Mouse (Mus musculus) spleen, adult 2 months (tissue): ENCODE data around the gene Slc39a11.
A peak's percentile ranks its signal among the peaks of the same experiment; 100 is the strongest.

ENCODE experiments used
- CTCF ChIP-seq: fragments of 200-500 bp; IDR thresholded peaks from 2 replicates; pipeline ENCODE4 v1.5.1; 2011; ENCODE audit warnings: mild to moderate bottlenecking, inconsistent platforms; ENCODE audit not compliant: insufficient read depth, insufficient read length, insufficient replicate concordance; ENCODE audit errors: extremely low read depth
- POLR2A ChIP-seq: fragments of 200-500 bp; IDR thresholded peaks from 2 replicates; pipeline ENCODE4 v1.6.1; 2011; ENCODE audit warnings: low read depth, low read length, inconsistent platforms

GRCm38 (mm10) chr11:113683957-113684706 lies 34.3 kb upstream of the Slc39a11 start, which contains the start of the genes Fam104a and D11Wsu47e:
- TF ChIP-seq POLR2A (peak; percentile 59), CTCF (no peak)
